Mouse (Mus musculus) c-Kit-positive CD71-positive TER-119-negative erythroid progenitor cells, embryonic 14.5 days (primary cell): Measurements from ENCODE around the gene Def8.
"Not testable (repeated sequence)": the region's sequence is repeated elsewhere in the genome, so short reads cannot be mapped to it uniquely, and the experiment has no call there.

Experiments
- DNase-seq: peaks from one replicate; pipeline ENCODE4 v3.0.0-alpha.2; 2013; ENCODE audit warnings: low read depth

Gene Def8

DNA sequence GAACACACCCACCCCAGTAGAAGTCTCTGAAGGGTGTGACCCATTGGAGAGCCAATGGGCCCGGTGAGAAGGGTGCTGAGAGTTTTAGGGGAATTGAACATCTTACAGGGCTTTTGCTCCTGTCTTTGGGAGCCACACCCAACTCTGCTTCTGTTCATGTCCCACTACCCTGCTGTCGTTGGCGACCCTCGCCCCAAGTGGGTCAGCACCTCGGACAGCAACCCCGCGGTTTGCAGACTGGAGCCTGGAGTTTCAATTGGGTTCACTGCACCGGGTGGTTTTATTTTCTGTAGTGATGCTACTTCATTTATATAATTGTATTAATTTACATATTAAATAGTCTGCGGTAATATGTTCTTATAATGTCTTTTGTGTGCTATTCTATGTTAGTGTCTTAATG is 9.1 kb upstream of the Def8 start:
- no peak for DNase-seq

DNA sequence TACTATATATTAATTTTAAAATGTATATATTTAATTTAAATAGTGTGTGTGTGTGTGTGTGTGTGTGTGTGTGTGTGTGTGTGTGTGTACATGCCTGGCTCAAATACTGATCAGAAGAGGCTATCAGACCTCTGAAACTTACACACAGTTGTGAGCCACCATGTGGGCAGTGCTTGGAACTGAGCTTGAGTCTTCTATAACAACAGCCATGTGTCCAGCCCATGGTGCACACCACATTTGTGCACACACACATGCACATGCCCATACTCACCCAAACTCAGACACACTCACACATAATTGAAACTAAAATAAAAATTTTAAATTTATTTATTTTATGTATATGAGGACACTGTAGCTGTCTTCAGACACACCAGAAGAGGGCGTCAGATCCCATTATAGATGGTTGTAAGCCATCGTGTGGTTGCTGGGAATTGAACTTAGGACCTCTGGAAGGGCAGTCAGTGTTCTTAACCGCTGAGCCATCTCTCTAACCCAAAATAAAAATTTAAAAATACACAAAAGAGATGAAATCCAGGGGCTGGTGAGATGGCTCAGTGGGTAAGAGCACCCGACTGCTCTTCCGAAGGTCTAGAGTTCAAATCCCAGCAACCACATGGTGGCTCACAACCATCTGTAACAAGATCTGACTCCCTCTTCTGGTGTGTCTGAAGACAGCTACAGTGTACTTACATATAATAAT is 8.2 kb upstream of the Def8 start:
- not testable (repeated sequence) for DNase-seq

DNA sequence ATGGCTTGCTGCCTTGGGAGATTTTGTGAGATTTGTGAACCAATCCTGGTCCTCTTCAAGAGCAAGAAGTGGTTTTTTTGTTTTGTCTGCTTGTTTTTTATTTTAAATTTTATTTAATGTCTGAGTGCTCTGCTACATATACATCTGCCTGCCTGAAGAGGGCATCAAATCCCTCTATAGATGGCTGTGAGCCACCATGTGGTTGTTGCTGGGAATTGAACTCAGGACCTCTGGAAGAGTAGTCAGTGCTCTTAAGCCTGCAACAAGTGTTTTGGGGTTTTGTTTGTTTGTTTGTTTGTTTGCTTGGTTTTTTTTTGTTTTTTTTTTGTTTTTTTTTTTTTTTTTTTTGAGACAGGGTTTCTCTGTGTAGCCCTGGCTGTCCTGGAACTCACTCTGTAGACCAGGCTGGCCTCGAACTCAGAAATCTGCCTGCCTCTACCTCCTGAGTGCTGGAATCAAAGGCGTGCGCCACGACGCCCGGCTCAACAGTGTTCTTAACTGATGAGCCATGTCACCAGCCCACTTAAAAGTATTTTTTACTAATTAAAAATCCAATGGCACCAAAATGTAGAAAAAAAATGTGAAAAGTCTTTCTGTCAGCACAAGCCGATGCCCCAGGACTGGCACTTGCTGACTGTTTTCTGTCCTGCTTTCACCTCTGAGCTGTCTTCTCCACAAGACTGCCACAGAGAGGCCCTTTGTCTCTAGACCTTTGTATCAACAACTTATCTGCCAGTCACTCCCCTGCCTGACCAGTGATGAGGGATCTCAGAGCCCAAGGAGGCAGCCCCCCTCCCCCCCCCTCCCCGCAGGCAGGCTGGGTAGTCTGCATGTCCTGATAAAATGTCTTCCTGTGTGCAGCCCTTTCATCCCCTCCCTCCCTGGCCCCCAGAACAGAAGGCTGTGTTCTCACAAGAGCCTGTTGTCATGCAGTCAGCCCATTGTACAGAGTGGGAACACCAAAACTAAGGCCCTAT is 7.1 kb upstream of the Def8 start:
- DNase-seq = no peak

DNA sequence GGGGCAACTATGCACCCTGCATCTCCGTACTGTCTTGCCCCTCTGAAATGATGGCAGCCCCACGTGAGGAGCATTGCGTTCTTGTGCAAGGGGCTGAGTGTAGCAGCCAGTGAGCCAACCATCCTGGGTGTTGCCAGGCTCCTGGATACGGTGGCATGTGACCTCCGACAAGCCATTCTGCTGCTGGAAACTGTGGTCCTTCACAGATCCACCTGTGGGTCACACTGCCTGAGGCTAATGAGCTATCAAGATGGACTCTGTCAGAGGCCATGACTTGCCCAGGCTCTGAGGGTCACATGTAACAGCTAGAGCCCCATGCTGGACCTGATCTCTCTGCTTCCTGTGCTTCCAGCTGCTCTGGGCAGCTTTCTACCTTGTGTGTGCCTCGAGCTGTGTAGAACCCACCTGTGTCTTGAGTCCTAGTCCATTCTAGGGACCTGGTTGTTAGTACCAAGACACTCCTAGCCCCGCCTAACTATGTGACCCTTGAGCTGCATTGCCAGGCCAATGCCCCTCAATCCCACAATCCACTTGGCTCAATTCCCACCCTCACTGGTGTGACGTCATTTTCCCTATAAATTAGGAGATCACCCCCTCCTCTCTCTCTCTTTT is 6.3 kb upstream of the Def8 start:
- no peak for DNase-seq

DNA sequence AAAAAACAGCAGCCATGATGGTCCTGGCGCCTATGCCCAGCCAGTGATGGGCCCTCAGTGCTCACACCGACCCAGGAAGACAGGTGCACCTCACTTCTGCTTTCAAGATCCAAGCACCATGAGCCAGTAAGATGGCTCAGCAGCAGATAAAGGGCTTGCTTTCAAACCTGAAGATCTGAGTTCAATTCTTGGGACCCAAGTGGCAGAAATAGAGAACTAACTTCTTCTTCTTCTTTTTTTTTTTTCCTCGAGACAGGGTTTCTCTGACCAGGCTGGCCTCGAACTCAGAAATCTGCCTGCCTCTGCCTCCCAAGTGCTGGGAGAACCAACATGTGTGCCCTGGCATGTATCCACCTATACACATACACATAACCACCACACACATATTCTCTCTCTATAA is 3.6 kb upstream of the Def8 start:
- DNase-seq = no peak

DNA sequence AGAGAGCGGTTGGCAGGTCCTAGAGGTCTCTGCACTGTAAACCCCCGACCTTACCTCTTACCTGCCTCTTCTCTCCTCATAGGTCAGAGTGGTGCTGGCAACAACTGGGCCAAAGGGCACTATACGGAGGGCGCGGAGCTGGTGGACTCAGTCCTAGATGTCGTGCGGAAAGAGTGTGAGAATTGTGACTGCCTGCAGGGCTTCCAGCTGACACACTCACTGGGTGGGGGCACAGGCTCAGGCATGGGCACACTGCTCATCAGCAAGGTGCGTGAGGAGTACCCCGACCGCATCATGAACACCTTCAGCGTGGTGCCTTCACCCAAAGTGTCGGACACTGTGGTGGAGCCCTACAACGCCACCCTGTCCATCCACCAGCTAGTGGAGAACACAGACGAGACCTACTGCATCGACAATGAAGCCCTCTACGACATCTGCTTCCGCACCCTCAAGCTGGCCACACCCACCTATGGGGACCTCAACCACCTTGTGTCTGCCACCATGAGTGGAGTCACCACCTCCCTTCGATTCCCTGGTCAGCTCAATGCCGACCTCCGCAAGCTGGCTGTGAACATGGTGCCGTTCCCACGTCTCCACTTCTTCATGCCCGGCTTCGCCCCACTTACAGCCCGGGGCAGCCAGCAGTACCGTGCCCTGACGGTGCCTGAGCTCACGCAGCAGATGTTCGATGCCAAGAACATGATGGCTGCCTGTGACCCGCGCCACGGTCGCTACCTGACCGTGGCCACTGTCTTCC is 2.6 kb upstream of the Def8 start:
- DNase-seq = no peak

DNA sequence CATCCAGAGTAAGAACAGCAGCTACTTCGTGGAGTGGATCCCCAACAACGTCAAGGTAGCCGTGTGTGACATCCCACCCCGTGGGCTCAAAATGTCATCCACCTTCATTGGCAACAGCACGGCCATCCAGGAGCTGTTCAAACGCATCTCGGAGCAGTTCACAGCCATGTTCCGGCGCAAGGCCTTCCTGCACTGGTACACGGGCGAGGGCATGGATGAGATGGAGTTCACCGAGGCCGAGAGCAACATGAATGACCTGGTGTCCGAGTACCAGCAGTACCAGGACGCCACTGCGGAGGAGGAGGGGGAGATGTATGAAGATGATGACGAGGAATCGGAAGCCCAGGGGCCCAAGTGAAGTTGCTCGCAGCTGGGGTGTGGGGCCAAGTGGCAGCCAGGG is 2.0 kb upstream of the Def8 start:
- DNase-seq = no peak

DNA sequence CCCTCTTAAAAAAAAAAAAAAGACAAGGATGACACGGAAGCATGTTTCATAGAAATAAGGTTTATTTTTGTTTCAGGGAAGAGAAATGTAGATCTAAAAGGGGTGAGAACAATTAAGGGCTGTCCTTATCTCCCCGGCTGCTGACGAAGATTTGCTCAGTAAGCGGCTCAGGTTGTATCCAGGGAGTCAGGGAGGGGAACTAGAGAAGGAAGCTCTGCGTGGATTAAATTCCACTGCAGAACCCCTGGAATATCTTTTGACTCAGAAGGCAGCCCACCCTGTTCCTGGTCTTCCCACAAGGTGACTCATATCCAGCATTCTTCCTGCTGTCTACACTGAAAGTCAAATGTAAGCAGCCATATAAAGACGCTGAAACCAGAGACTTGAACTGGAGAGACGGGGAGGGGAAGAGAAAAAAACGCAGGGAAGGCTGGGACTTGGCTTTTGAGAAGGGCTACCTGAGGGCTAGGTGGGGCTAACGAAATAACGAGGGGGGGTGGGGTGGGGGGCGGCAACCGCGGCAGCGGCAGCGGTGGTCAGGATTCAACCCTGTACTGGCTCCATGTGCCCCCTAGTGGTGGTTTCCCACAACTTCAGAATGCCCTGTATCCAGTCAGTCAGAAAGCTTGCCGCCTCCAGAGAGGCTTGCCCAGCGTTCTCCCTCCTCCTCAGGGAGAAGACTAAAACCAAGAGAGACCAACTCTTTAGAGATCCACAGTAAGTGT is 1.1 kb upstream of the Def8 start:
- DNase-seq = no peak

DNA sequence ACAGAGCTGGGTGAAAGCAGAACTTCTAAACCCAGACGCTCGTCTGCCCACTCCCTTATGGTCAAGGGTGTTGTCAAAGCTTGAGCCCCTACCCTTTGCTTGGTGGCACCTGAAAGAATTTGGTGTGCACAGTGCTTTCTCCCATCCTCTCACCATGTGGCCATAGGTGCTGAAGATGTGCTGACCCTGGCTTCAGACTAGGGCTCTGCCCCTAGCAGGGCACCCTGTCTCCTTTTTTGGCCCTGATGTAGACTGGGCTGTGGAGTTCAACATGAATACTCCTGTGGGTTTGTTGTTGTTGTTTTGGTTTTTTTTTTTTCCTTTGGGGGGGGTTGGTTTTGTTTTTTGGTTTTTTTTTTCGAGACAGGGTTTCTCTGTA is 557 bp upstream of the Def8 start:
- no peak for DNase-seq

DNA sequence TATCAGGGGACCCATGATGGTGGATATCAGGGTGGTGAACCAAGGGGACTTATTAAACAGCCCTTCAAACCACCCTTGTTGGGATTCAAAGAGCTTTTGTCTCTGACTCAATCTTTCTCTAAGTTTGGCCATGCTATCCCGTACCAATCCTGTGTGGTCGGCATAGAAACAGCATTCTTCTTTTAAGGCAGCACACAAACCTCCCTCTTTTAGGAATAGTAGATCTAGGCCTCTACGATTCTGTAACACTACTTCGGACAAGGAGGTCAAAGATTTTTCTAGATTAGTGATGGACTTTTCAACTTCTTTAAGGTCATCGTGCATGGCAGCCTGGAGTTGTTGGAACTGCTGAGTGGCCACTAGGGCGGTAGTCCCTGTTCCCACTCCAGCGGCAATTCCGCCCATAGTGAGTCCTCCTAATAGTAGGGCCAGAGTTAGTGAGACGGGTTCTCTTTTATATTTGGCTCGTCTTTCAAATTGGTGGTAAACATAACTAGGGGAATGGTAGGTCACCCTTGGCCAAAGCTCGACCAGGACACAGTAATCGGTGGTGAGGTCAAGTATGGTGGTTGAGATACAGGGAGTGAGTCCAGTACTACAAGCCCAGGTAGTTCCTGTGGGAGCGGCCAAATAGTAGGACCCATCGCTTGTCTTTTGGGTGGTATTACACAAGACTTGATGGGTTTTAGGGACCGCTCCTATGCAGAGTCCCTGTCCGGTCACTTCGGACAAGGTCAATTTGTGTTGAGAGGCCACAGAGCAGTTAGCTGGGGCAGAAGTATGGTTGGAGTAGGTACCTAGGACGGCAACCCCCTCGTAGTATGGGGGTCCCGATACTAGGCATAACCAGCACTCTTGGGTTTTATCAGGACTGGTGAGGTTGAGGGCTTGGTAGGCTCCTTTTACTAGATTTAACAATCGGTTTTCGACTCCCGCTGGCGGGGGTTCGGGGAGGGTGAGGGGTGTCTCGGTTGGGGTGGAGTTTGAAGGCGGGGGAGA is 3.5 kb downstream of the Def8 start:
- DNase-seq = no peak

DNA sequence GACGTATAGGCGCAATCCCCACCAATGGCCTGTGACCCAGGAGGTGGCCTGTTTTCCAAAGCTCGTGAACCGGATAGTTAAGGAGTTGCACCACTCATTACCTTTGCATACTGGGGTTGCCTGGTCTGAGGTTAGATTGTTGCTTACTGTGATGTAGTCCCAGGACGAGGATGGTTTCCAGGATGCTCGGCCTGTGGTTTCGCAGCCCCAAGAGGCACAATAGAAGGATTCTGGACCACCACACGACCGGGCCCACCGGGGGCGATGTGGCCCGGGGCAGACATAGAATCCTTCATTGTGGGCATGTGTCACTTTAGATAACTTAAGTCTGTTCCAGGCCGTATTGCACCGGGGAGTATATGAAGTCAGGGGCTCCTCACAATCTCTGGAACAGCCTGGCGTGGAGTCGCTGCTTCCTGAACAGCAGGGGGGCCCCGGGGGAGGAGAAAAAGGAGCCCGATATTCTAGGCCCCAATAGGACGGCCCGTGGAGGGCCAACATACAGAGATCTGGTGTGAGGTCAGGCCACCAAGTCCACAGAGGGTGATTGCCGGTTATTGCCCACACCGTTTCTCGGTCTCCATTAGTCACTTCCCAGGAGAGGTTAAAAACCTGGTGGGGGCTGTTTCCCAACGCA is 4.4 kb downstream of the Def8 start:
- no peak for DNase-seq

DNA sequence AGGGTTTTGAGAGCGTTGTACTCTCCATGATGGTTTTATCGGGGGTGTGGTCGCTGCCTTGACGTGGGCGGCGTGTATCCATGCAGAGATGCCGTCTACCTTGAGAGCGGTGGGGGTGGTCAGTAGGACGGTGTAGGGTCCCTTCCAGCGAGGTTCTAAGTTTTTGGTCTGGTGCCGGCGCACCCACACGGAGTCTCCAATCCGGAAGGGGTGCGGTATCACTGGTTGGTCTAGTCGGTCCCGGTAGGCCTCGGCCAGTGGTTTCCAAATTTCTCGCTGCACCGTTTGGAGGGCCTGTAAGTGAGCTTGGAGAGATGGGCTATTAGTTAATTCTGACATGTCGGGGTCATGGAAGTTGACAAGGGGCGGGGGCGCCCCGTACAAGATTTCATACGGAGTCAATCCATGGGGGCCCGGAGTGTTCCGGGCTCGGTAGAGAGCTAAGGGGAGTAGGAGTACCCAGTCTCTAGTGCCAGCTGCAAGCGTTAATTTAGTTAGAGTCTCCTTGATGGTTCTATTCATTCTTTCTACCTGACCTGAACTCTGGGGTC is 5.1 kb downstream of the Def8 start:
- DNase-seq = no peak

DNA sequence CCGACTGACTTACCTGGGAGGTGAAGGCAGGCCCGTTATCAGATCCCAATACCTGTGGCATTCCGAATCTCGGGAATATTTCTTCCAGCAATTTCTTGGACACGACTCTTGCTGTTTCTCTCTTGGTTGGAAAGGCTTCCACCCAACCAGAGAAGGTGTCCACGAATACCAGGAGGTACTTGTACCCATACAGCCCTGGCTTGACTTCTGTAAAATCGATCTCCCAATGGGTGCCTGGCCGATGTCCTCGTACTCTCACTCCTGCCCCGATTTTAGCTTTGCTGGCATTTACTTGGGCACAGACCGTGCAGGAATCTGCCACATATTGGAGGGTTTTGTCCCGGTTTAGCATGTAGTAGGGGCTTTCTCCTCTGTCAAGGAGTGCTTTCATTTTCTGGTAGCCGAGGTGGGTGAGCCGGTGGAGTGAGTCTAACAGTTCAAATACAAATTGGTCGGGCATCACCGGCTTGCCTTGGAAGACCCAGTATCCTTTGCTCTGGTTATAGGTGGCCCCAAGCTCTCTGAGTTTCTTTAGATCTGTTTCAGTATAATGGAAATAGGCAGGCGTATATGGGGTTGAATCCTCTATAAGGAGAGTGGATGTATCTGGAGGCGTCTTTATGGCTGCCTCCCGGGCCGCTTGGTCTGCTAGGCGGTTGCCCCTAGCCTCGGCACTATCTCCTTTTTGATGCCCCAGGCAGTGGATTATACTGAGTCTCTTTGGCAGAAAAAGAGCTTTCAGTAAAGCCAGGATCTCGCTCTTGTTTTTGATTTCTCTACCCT is 5.8 kb downstream of the Def8 start:
- DNase-seq = no peak

DNA sequence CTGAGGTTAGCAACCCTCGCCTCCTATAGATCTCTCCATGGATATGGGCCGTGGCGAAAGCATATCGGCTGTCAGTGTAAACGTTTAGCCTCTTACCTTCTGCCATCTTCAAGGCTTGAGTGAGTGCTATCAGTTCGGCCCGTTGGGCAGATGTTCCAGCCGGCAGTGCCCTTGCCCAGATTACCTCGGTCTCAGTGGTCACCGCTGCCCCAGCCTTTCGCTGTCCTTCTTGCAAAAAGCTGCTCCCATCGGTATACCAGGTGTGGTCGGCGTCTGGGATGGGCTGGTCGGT is 6.3 kb downstream of the Def8 start:
- DNase-seq = not testable (repeated sequence)

DNA sequence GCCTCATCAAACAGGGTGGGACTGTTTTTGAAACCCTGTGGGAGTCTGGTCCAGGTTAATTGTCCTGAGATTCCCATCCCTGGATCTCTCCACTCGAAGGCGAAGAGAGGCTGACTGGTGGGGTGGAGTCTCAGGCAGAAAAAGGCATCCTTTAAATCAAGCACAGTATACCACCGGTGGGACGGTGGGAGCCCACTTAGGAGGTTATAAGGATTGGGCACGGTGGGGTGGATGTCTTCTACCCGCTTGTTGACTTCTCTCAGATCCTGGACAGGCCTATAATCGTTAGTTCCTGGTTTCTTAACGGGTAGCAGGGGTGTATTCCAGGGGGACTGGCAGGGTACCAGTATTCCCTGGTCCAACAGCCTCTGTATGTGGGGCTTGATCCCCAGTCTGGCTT is 7.6 kb downstream of the Def8 start:
- DNase-seq = not testable (repeated sequence)

DNA sequence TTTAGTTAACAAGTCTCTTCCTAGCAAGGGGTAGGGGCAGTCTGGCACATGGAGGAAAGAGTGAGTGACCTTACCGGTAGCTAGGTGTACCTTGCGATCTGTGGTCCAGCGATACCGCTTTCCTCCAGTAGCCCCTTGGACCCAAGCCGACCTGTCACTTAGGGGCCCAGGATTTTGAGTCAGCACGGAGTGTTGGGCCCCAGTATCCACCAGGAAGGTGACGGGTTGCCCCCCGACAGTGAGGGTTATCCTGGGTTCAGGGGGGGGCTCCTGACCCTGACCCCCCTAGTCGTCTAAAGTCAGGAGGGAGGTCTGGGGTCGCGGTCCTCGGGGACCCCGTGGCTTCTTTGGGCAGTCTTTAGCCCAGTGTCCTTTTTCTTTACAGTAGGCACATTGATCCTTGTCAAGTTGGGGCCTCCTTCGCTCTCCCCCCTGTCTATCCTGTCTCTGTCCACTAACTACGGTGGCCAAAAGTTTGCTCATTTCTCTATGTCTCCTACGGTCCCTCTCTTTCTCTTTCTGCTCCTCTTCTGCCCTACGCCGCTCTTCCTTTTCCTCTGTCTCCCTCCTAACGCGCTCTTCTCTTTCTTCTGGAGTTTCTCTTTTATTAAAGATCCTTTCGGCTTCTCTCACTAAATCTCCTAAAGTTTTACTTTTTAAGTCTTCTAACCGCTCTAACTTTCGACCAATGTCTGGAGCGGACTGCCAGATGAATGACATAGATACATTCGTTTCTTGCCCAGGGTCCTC is 8.5 kb downstream of the Def8 start:
- no peak for DNase-seq

DNA sequence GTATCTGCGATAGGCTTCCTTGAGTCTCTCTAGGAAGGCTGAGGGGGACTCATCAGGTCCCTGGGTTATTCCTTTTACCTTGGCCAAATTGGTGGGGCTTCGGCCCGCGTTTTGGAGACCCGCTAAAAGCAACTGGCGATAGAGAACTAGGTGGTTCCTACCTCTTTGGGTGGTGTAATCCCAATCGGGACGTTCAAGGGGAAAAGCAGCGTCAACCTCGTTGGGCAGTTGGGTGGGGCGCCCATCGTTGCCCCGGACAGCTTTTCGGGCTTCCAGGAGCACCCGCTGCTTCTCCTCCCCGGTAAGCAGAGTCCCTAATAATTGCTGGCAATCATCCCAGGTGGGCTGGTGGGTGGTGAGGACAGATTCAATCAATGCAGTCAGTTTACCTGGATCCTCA is 9.1 kb downstream of the Def8 start:
- DNase-seq = no peak
